Mouse (Mus musculus): ENCODE data around the gene Atp6v0e2. TPM values are rescaled to one million over a fixed set of nuclear protein-coding genes. Genes with fewer than 3 reads are reported as not detected.

Gene Atp6v0e2
- polyA plus RNA-seq, 1 experiment from 2014 or later: 85.7 TPM

- Histone ChIP-seq H3K27ac (replicated peaks) (no peak overlapping the region), H3K4me2 (replicated peaks) (no peak overlapping the region), H3K27me3 (no peaks in the 10 kb centered on the region), H3K9me3 (no peaks in the 10 kb centered on the region), H3K9ac (replicated peaks) (no peak overlapping the region), H3K4me1 (peaks cover 19% of the 10 kb centered on the region), H3K4me3 (no peak overlapping the region), H3K36me3 (peaks cover 24% of the 10 kb centered on the region)
- no peak for ATAC-seq (ENCODE audit: low FRiP score, low read depth)
- 70% methylated on average over 7 of the region's 7 CpGs for WGBS
Measured at GRCm38 (mm10) chr6:48541560-48542450, 4.4 kb downstream of the Atp6v0e2 start.

- no peak overlapping the region for H3K27ac ChIP-seq (replicated peaks)
- ATAC-seq (ENCODE audit: low FRiP score, low read depth): no peak
- 93% methylated on average over 3 of the region's 3 CpGs for WGBS
Measured at GRCm38 (mm10) chr6:48542631-48543030, 5.2 kb downstream of the Atp6v0e2 start.

DNA sequence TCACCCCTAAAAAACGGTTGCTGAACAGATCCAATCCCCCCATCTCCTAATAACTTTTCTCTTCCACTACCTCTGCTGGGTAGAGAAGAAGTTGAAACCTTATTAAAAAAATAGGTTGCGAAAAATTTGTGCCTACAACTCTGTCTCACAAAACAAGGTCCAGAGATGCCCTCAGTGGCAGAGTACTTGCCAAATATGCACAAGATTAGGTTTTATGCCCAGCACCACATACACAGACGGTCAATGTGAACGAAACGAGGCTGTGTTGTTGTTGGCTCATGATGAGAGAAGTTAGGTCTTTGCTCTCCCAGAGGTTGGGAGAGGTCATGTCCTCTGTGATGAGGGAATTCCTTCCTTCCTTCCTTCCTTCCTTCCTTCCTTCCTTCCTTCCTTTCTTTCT, 7.8 kb downstream of the Atp6v0e2 start:
- ATAC-seq (ENCODE audit: low FRiP score, low read depth): no peak
- Histone ChIP-seq H3K9ac (replicated peaks) (no peak overlapping the region), H3K27me3 (no peaks in the 10 kb centered on the region; the same call in 1 of the 2 replicates), H3K9me3 (no peaks in the 10 kb centered on the region), H3K4me2 (replicated peaks) (no peak overlapping the region), H3K36me3 (peaks cover 22% of the 10 kb centered on the region), H3K27ac (replicated peaks) (no peak overlapping the region), H3K4me3 (no peak overlapping the region), H3K4me1 (no peaks in the 10 kb centered on the region)
- WGBS: 79% methylated on average over 5 of the region's 5 CpGs

More at GRCm38 (mm10) chr6:48542631-48543030, 5.2 kb downstream of the Atp6v0e2 start:
- H3K9ac ChIP-seq (replicated peaks): no peak overlapping the region
- peaks cover 15% of the 10 kb centered on the region for H3K4me1 ChIP-seq
- no peaks in the 10 kb centered on the region for H3K9me3 ChIP-seq
- no peak overlapping the region for H3K4me3 ChIP-seq
- peaks cover 24% of the 10 kb centered on the region for H3K36me3 ChIP-seq
- no peaks in the 10 kb centered on the region for H3K27me3 ChIP-seq
- H3K4me2 ChIP-seq (replicated peaks): no peak overlapping the region

DNA sequence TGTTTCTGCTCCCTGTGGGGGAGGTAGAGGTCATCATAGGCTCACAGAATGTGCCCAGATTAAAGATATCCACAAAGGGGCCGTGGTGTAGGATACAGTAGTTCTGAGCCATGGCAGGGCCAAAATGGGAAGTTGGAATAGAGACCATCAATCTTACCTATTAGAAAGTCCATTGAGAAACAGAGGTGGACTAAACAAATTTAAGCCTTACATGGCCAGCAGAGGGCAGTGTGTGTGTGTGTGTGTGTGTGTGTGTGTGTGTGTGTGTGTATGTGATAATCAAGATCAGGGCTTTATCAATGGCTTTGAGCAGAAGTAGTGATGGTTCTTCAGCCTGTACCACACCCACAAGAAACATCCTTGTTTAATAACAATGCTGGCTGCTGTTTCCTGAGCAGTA, 8.9 kb downstream of the Atp6v0e2 start:
- no peaks in the 10 kb centered on the region for H3K9me3 ChIP-seq
- no peak overlapping the region for H3K27ac ChIP-seq (replicated peaks)
- no peaks in the 10 kb centered on the region for H3K4me1 ChIP-seq
- H3K27me3 ChIP-seq: no peaks in the 10 kb centered on the region; the same call in 1 of the 2 replicates
- no peak overlapping the region for H3K4me3 ChIP-seq
- WGBS: 61% methylated on average over 1 of the region's 1 CpGs
- ATAC-seq (ENCODE audit: low FRiP score, low read depth): no peak
- no peak overlapping the region for H3K9ac ChIP-seq (replicated peaks)
- no peak overlapping the region for H3K4me2 ChIP-seq (replicated peaks)
- H3K36me3 ChIP-seq: peaks cover 12% of the 10 kb centered on the region

DNA sequence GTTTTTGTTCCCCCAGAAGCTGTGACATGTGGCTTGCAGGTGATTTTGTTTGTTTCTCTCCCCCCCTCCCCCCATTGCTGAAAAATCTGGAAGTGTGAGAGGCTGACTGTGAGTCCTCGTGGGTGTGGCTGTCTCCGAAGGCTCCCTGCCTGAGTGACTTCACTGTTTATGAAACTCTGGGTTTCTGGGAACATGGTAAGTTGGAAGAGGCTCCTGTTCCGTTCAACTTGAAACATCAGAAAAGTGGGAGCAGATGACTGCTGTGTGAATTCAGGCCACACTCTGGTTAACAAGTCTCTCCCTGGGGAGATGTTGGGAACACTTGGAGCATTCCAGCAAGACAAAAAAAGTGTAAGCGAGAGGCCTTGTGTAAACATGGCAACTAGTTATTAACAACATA, 9.4 kb downstream of the Atp6v0e2 start:
- ATAC-seq (ENCODE audit: low FRiP score, low read depth): no peak
- no peak overlapping the region for H3K9ac ChIP-seq (replicated peaks)
- H3K36me3 ChIP-seq: peaks cover 6% of the 10 kb centered on the region
- WGBS: 74% methylated on average over 4 of the region's 4 CpGs
- H3K27me3 ChIP-seq: no peaks in the 10 kb centered on the region; the same call in 1 of the 2 replicates
- no peak overlapping the region for H3K27ac ChIP-seq (replicated peaks)
- no peaks in the 10 kb centered on the region for H3K4me1 ChIP-seq
- no peak overlapping the region for H3K4me2 ChIP-seq (replicated peaks)
- H3K9me3 ChIP-seq: no peaks in the 10 kb centered on the region
- no peak overlapping the region for H3K4me3 ChIP-seq

- no peaks in the 10 kb centered on the region for H3K36me3 ChIP-seq
- 87% methylated on average over 6 of the region's 6 CpGs for WGBS
- no peak overlapping the region for H3K27ac ChIP-seq (replicated peaks)
- ATAC-seq (ENCODE audit: low FRiP score, low read depth): no peak
- no peaks in the 10 kb centered on the region; the same call in none of the 2 replicates for H3K27me3 ChIP-seq
- H3K9ac ChIP-seq (replicated peaks): no peak overlapping the region
- H3K9me3 ChIP-seq: no peaks in the 10 kb centered on the region
- H3K4me3 ChIP-seq: no peak overlapping the region
- no peaks in the 10 kb centered on the region for H3K4me1 ChIP-seq
- no peak overlapping the region for H3K4me2 ChIP-seq (replicated peaks)
Measured at GRCm38 (mm10) chr6:48548314-48548713, 10.9 kb downstream of the Atp6v0e2 start.

GRCm38 (mm10) chr6:48552918-48553317, 15.5 kb downstream of the Atp6v0e2 start:
- Histone ChIP-seq H3K4me2 (replicated peaks) (no peak overlapping the region), H3K9ac (replicated peaks) (no peak overlapping the region), H3K4me3 (no peak overlapping the region), H3K36me3 (peaks cover 12% of the 10 kb centered on the region; the same call in 1 of the 2 replicates), H3K4me1 (peaks cover 18% of the 10 kb centered on the region), H3K9me3 (no peaks in the 10 kb centered on the region), H3K27me3 (no peaks in the 10 kb centered on the region; the same call in none of the 2 replicates), H3K27ac (replicated peaks) (no peak overlapping the region)
- ATAC-seq (ENCODE audit: low FRiP score, low read depth): no peak
- WGBS: 66% methylated on average over 4 of the region's 4 CpGs

DNA sequence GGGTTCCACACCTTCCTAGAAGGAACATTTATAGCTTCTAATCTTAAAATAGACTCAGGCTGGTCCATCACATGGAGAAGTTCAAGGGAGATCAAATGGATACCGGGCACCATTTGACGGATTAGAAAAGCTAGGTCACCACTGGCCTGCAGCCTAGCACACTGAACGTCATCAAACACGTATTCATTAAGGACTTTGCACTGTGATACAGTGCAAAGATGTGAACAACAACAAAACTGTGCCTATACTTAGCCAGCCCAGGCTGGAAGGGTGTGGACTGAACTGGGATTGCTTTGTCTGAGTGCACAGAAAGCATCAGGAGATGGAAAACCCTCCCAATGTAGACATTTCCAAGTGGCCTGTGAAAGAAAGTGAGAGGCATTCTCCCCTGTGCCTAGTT, 16.4 kb downstream of the Atp6v0e2 start:
- Histone ChIP-seq H3K36me3 (peaks cover 18% of the 10 kb centered on the region; the same call in 1 of the 2 replicates), H3K9me3 (no peaks in the 10 kb centered on the region), H3K4me3 (peak overlapping the region; percentile 45), H3K4me1 (peaks cover 18% of the 10 kb centered on the region), H3K9ac (replicated peaks) (peak overlapping the region; percentile 74), H3K27me3 (no peaks in the 10 kb centered on the region; the same call in 1 of the 2 replicates), H3K4me2 (replicated peaks) (peak overlapping the region; percentile 69), H3K27ac (replicated peaks) (peak overlapping the region; percentile 94)
- 81% methylated on average over 4 of the region's 4 CpGs for WGBS
- ATAC-seq (ENCODE audit: low FRiP score, low read depth): no peak

DNA sequence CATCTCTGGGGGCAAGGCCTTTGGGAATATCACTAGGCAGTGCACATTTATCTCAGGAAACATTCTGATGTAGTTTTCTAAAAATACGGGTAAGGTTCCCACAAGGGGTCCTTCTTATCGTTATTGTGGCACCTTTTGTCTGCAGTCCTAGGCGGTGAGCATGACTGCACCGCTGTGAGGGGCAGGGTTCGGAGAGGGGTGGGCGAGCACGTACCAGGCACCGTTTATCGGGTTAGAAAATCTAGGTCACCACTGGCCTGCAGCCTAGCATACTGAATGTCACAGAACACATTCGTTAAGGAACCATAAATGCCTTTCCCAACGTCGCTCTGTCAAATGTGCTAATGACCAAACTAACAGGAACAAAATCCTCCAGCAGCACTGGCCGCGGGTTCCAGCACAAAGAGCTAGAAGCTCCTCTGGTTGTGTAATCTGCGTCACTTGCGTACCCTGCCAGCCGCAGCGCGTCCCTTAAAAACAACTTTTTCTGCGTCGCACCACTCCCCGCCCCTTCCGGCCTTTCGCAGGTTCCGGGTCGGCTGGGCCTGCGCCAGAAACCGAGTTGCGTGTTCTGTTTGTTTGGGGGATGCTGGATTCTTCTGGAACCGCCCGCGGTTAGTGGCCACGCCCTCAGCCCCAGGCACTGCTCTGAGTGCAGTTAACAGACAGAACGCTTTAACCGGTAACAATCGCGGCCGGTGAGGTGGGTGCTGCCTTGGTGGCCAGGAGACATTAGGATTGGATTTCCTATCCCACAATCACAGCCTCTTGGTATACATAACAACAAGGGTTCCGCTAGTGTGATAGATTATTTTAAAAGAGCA, 17.1 kb downstream of the Atp6v0e2 start, which contains the start of gene Lrrc61:
TSS of gene Lrrc61 (plus strand) at position 517 of the 824 bp plus-strand sequence.
- under 1% methylated on average over 39 of the region's 39 CpGs for WGBS
- Histone ChIP-seq H3K4me3 (peak within 1 kb of the TSS; percentile 45), H3K27me3 (no peaks in the 10 kb centered on the region; the same call in 1 of the 2 replicates), H3K36me3 (peaks cover 24% of the 10 kb centered on the region; the same call in 1 of the 2 replicates), H3K9ac (replicated peaks) (peak within 1 kb of the TSS; percentile 74), H3K4me1 (peaks cover 18% of the 10 kb centered on the region), H3K27ac (replicated peaks) (peak within 1 kb of the TSS; percentile 94), H3K9me3 (no peaks in the 10 kb centered on the region), H3K4me2 (replicated peaks) (peak within 1 kb of the TSS; percentile 69)
- ATAC-seq (ENCODE audit: low FRiP score, low read depth): peak; percentile 92

DNA sequence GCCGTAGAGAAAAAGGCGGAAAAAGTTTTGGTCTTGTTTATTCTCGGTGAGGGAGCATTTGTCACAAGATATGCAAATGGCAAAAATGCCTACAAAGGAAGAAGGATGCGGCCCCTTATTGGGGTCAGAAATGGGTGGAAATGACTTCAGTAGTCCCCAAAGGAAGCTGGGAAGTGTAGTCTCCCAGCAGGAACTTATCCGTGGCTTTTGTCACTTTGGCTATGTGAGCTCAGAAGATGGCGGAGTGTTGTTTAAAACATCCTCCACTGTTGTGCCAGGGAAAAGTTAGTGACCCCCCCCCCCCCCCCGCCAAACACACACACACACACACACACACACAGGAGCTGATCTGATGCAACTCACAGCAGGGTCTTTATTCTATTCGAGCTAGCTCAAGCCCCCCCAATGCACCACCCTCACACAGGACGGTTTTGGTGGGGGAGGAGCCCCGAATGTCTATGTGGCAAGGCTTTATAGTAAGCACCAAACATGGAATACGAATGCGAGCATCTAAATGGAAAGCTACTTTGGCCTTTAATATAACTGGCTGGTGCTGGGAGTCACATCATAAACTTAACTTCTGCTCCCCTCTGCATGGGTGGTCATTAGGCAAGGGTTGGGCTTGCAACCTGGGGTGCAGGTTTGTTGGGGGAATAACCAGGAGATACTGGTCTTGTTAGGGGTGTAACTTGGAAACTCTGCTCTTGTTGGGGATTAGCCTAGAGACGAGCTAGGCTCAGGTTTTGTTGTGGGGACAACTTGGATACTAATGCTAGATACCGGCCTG, 17.9 kb downstream of the Atp6v0e2 start:
- Histone ChIP-seq H3K4me1 (peaks cover 18% of the 10 kb centered on the region), H3K4me3 (peak overlapping the region; percentile 45), H3K27me3 (no peaks in the 10 kb centered on the region; the same call in 1 of the 2 replicates), H3K36me3 (peaks cover 32% of the 10 kb centered on the region; the same call in 1 of the 2 replicates), H3K9ac (replicated peaks) (peak overlapping the region; percentile 74), H3K9me3 (no peaks in the 10 kb centered on the region), H3K27ac (replicated peaks) (peak overlapping the region; percentile 94), H3K4me2 (replicated peaks) (peak overlapping the region; percentile 69)
- ATAC-seq (ENCODE audit: low FRiP score, low read depth): peak; percentile 82
- WGBS: 32% methylated on average over 13 of the region's 14 CpGs

DNA sequence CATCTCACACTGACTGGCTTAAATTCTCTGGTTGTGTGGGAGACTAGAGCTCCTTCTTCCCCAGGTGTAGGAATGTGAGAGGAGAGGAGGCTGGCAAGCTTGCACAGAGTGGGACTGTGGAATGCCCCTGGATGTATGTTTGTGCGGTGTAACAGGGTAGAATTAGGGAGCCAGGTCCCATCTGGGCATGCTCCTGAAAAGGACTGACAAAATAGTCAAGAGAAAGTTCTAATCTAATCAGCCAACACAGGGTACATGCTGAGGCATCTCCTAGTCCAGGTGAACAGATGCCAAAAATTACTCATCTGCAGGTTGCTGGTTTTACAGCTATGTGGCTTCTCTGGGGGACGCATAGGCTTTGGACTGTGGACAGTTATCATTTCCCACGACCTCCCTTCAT, 18.5 kb downstream of the Atp6v0e2 start:
- WGBS: 86% methylated on average over 3 of the region's 3 CpGs
- Histone ChIP-seq H3K9ac (replicated peaks) (no peak overlapping the region), H3K4me2 (replicated peaks) (peak overlapping the region; percentile 69), H3K4me1 (peaks cover 18% of the 10 kb centered on the region), H3K9me3 (no peaks in the 10 kb centered on the region), H3K27me3 (no peaks in the 10 kb centered on the region; the same call in 1 of the 2 replicates), H3K27ac (replicated peaks) (no peak overlapping the region), H3K4me3 (no peak overlapping the region), H3K36me3 (peaks cover 36% of the 10 kb centered on the region; the same call in 1 of the 2 replicates)
- no peak for ATAC-seq (ENCODE audit: low FRiP score, low read depth)

Measured in midbrain, embryonic 12.5 days (tissue).